Mouse (Mus musculus) splenic B cell, adult 2 months (primary cell): Measurements from ENCODE around the gene Arsb.

ENCODE experiments used
- DNase-seq: peaks from one replicate; pipeline ENCODE4 v3.0.0-alpha.2; 2011; ENCODE audit warnings: low read depth, low spot score
- H3K27me3 ChIP-seq: 2 replicates; pipeline ENCODE4 v1.6.1; 2012; ENCODE audit warnings: mild to moderate bottlenecking, low read length, moderate library complexity, mixed read lengths; ENCODE audit not compliant: control insufficient read depth, poor library complexity, insufficient read depth, severe bottlenecking
- H3K36me3 ChIP-seq: 2 replicates; pipeline ENCODE4 v1.6.1; 2012; ENCODE audit warnings: mild to moderate bottlenecking, low read length, moderate library complexity, mixed read lengths; ENCODE audit not compliant: control insufficient read depth, poor library complexity, insufficient read depth, severe bottlenecking

Arsb gene

GRCm38 (mm10) chr13:93879426-93879825 is 108.0 kb downstream of the Arsb start:
- H3K27me3 ChIP-seq, result no peaks in the 10 kb centered on the region
- no peak for DNase-seq
- no peaks in the 10 kb centered on the region for H3K36me3 ChIP-seq

DNA sequence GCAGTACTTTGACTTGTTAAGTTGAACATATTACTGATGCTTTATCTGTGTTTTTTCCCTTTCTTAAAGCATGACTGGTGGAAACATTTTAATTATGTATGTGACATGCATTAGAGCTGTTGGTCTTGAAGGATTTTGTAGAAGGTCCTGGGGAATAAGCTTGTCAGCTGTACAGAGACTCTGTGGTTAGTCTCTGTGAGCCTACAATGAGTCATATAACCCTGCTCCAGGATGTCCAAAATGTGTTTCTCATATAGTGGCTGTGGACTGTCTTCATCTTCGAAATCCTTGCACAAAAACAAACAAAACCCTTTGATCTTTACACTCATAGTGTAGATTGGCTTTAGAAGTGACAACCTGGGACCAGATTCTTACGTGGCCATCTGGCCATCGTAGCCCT is 110.7 kb downstream of the Arsb start:
- no peak for DNase-seq
- no peaks in the 10 kb centered on the region for H3K36me3 ChIP-seq

GRCm38 (mm10) chr13:93886999-93887398 is 115.6 kb downstream of the Arsb start:
- no peak for DNase-seq
- Histone ChIP-seq H3K36me3 (no peaks in the 10 kb centered on the region), H3K27me3 (no peaks in the 10 kb centered on the region)

More for the DNA sequence above, 110.7 kb downstream of the Arsb start:
- H3K27me3 ChIP-seq, result no peaks in the 10 kb centered on the region

DNA sequence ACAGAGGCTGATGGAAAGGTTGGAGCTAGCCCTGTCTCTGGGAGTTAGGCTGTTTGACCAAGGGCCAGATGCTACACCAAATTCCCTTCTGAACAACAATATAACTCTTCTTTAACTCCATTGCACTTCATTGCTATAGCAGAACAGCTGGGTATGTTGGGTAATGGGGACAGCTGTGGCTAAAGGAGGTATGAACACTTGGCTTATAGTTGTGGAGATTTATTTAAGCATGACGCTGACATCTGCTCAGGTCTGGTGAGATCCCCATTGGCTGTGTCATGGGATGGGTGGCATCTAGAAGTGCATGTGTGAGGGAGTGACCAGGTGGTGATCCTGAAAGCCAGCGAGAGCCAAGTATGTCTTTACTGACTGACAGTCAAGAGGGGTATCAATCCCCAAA is 116.8 kb downstream of the Arsb start:
- Histone ChIP-seq H3K36me3 (no peaks in the 10 kb centered on the region), H3K27me3 (no peaks in the 10 kb centered on the region)
- no peak for DNase-seq

GRCm38 (mm10) chr13:93888916-93889315 is 117.5 kb downstream of the Arsb start:
- Histone ChIP-seq H3K27me3 (no peaks in the 10 kb centered on the region), H3K36me3 (no peaks in the 10 kb centered on the region)
- no peak for DNase-seq

DNA sequence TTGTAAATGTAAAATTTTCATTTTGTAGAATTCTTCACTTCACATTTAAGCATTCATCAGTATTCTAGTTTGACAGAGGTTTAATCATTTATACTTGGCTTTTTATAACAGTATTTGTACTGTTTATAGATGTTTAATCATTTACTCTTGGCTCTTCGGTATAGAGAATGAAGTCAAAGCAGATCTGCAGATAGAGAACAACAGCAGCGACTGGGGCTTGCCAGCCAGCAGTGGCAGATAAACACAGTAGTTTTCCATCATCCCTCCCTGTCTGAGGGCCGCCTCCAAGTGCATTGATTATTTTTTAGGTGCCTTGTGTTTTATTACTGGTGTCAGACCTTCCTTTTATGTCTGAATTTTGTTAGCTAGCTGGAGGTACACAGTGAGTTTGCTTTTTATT is 118.6 kb downstream of the Arsb start:
- Histone ChIP-seq H3K36me3 (no peaks in the 10 kb centered on the region), H3K27me3 (no peaks in the 10 kb centered on the region)
- DNase-seq, result no peak

- Histone ChIP-seq H3K36me3 (no peaks in the 10 kb centered on the region), H3K27me3 (no peaks in the 10 kb centered on the region)
- DNase-seq, result no peak
Observed at GRCm38 (mm10) chr13:93891276-93891675, 119.8 kb downstream of the Arsb start.

DNA sequence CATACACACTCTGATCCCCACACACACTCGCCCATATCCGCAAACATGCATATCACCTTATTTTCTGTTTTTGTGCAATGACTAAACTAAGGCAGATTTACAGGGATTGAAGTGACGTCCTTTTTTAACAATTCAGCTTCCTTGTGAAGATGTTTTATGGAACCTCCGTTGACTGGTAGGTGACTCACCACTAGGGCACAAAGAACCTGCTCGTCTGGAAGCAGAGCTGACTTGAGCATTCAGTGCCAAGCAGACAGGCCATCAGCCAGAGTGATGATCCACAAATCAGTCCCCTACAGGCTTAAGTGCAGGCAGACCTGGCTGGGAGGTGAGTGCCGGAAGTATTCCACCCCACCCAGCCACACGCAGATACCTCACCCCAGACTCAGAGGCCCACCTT is 120.7 kb downstream of the Arsb start:
- no peak for DNase-seq
- Histone ChIP-seq H3K36me3 (no peaks in the 10 kb centered on the region), H3K27me3 (no peaks in the 10 kb centered on the region)

DNA sequence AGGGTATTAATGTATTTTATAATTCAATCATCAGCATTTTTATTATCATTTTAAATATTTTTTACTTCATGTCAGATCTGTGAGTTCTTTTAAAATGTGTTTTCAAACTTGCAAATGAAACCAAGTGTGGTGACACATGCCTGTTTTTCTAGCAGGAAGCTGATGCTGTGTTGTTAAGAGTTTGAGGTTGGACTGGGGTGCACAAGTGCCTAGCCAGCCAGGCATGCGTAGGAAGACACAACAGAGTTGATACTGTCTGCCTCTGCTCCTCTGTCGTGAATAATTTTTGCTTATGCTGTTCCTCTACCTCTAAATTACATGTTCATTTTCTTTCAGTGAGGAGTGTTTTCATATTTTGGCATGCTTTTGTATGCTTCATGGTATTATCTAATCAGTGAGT is 122.7 kb downstream of the Arsb start:
- H3K27me3 ChIP-seq, result no peaks in the 10 kb centered on the region
- H3K36me3 ChIP-seq, result no peaks in the 10 kb centered on the region
- no peak for DNase-seq

DNA sequence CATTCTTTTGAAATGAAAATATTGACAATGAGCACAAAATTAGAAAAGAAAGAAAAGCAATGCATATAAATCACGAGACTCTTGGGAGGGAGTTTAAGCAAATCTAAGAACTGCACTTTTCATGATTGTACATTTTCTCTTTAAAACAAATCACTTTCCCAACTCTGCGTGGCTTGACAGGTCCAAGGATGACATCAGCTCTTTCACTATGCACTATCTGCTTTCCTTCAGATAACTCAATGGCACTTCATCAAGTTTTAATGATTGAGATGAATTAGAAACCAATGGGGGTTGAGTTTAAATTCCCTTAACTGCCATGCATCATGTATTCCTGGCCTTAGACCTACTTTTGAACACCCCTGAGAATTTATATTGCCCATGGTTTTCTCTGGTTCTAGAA is 124.0 kb downstream of the Arsb start:
- H3K27me3 ChIP-seq, result no peaks in the 10 kb centered on the region
- DNase-seq, result no peak
- H3K36me3 ChIP-seq, result no peaks in the 10 kb centered on the region

DNA sequence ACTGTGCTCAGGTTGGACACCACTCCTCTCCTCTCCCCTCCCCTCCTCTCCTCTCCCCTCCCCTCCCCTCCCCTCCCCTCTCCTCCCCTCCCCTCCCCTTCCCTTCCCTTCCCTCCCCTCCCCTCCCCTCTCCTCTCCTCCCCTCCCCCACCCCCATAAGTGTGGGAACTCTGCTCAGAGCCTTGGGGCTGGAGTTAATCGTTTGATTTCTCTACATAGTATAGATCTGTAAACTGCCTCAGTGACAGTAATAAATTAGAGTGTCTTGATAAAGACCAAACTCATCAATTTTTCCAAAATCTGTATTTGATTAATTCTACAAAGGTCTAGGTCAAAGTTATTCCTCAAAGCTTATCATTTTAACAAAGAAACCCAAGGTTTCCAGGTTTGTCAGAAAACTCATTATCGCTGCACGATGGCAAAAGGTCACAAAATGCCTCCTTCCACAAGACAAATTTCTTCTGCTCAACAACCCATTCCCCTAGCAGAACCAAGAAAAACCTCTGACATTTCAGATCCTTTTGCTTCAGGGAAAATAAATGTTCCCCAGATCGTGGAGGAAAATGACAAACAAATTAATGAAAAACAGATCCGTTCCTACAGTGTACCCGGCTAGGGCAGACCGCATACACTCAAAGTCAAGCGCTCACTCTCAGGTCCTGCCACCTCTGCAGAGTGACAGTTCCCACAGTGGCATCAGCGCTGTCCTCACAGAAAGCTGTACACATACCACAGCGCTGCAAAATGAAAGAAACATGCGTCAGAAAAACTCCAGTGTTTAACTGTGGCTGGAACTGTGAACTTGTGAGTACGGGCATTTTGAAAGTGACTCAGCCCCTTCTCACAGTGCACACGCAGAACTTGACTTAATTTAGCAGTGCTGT is 126.8 kb downstream of the Arsb start:
- DNase-seq, result no peak
- H3K27me3 ChIP-seq, result no peaks in the 10 kb centered on the region

GRCm38 (mm10) chr13:93899378-93900256 is 128.2 kb downstream of the Arsb start:
- DNase-seq, result no peak
- no peaks in the 10 kb centered on the region for H3K27me3 ChIP-seq
- no peaks in the 10 kb centered on the region for H3K36me3 ChIP-seq

More for the DNA sequence above, 126.8 kb downstream of the Arsb start:
- H3K36me3 ChIP-seq, result no peaks in the 10 kb centered on the region

DNA sequence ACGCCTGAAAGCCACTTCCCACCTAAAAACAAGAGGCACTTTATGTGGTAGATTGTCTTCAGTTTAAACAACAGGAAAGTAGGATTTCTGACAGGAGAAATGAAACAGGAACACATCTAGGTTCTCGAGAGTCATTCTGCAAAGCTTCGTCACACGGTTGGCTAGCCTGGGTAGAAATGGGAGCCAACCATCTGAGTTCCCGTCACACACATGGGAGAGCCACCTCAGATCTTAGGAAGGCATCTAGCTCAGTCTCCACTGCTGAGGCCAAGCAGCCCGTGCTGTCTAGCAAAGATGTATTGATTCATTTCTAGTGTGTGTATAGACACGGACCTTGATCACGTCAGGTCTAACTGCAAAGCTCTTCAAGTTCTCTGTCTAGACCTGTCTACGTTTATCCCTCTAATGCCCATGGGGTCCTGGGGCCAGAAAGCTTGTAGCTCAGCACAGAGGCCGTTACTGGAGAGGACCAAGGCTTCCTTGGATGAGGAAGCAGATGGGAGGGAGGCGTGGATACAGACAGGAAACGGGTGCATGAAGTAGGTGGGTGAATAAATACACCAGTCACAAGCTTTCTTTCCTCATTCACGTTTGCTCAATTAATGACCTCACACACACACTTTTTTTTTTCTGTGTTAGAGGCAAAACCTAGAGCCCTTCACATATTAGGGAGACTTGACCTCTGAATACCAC is 129.7 kb downstream of the Arsb start:
- Histone ChIP-seq H3K27me3 (no peaks in the 10 kb centered on the region), H3K36me3 (no peaks in the 10 kb centered on the region)
- DNase-seq, result no peak

GRCm38 (mm10) chr13:93902126-93902525 is 130.7 kb downstream of the Arsb start:
- DNase-seq, result no peak
- Histone ChIP-seq H3K36me3 (no peaks in the 10 kb centered on the region), H3K27me3 (no peaks in the 10 kb centered on the region)
